Mouse (Mus musculus) thymus, adult 18-20 months (tissue): ENCODE measurements around the gene Rsph14.
A peak's percentile ranks its signal among the peaks of the same experiment; 100 is the strongest.
"Not testable (repeated sequence)": the region's sequence is repeated elsewhere in the genome, so short reads cannot be mapped to it uniquely, and the experiment has no call there.

Experiments
- DNase-seq, 2 experiments: peaks; one replicate each; pipeline ENCODE4 v3.0.0; 2022; ENCODE audit warnings: mixed read lengths in 2 of 2

Rsph14 gene

GRCm38 (mm10) chr10:75052902-75053301 lies 20.5 kb upstream of the Rsph14 start:
- DNase-seq = no peak

- no peak for DNase-seq
Observed at GRCm38 (mm10) chr10:75051364-75052074, 19.1 kb upstream of the Rsph14 start.

- no peak for DNase-seq
Observed at GRCm38 (mm10) chr10:75048711-75049110, 16.3 kb upstream of the Rsph14 start.

GRCm38 (mm10) chr10:75045831-75046230 lies 13.4 kb upstream of the Rsph14 start:
- DNase-seq = no peak

- DNase-seq = no peak
Observed at GRCm38 (mm10) chr10:75044459-75044858, 12.1 kb upstream of the Rsph14 start.

GRCm38 (mm10) chr10:75042060-75042459 lies 9.7 kb upstream of the Rsph14 start:
- not testable (repeated sequence) for DNase-seq

GRCm38 (mm10) chr10:75036883-75037379 lies 4.5 kb upstream of the Rsph14 start, which contains the start of gene Rab36:
Gene Rab36, plus strand, starts transcription at chr10:75037058.
- DNase-seq = peak; percentile 74 to 82

GRCm38 (mm10) chr10:75031345-75032114 lies 856 bp downstream of the Rsph14 start:
- DNase-seq = no peak

- no peak for DNase-seq
Observed at GRCm38 (mm10) chr10:75030234-75030633, 2.2 kb downstream of the Rsph14 start.

- DNase-seq = no peak
Observed at GRCm38 (mm10) chr10:75029677-75030076, 2.7 kb downstream of the Rsph14 start.

GRCm38 (mm10) chr10:75028743-75029142 lies 3.6 kb downstream of the Rsph14 start:
- DNase-seq = no peak

- no peak for DNase-seq
Observed at GRCm38 (mm10) chr10:75026491-75026890, 5.9 kb downstream of the Rsph14 start.

- DNase-seq = peak in 1 of 2 experiments; percentile 22
Observed at GRCm38 (mm10) chr10:75021138-75021537, 11.2 kb downstream of the Rsph14 start.

- DNase-seq = no peak
Observed at GRCm38 (mm10) chr10:75020271-75020670, 12.1 kb downstream of the Rsph14 start.

- DNase-seq = no peak
Observed at GRCm38 (mm10) chr10:75016481-75016880, 15.9 kb downstream of the Rsph14 start.

GRCm38 (mm10) chr10:75015465-75015864 lies 16.9 kb downstream of the Rsph14 start:
- no peak for DNase-seq

GRCm38 (mm10) chr10:75010704-75011103 lies 21.7 kb downstream of the Rsph14 start:
- DNase-seq = no peak

GRCm38 (mm10) chr10:75006889-75007662 lies 25.3 kb downstream of the Rsph14 start:
- no peak for DNase-seq

GRCm38 (mm10) chr10:75004067-75004466 lies 28.3 kb downstream of the Rsph14 start:
- no peak for DNase-seq

GRCm38 (mm10) chr10:75001391-75001790 lies 31.0 kb downstream of the Rsph14 start:
- DNase-seq = no peak

GRCm38 (mm10) chr10:74995377-74995776 lies 37.0 kb downstream of the Rsph14 start:
- DNase-seq = no peak

GRCm38 (mm10) chr10:74994863-74995262 lies 37.5 kb downstream of the Rsph14 start:
- no peak for DNase-seq
